Mouse (Mus musculus) left cerebral cortex, adult 11 months (tissue): Measurements from ENCODE around the gene A4gnt.
"Not testable (repeated sequence)": the region's sequence is repeated elsewhere in the genome, so short reads cannot be mapped to it uniquely, and the experiment has no call there.

Experiments used
- DNase-seq: peaks from one replicate; pipeline ENCODE4 v3.0.0; 2022; ENCODE audit warnings: low spot score

The A4gnt gene

DNA sequence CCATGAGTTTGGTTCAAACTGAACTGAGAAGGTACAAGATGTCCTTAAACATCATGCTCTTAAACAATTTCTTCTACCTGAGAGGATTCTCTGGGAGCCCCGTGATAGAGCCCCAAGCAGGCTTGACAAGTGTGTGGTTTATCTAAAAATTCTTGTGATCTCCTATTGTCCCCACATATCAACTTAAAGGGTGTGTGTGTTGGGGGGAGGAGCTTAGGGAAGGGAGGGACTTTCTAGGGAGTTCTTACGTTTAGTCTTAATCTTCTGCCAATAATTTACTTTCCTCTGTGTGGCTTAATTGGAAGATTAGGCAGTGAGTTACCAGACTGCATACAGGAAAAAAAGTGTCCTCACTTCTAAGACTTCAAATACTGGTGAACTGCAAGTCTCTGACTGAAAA is at the start of gene A4gnt:
TSS of gene A4gnt (plus strand) at position 301 of the 400 bp plus-strand sequence.
- no peak for DNase-seq

DNA sequence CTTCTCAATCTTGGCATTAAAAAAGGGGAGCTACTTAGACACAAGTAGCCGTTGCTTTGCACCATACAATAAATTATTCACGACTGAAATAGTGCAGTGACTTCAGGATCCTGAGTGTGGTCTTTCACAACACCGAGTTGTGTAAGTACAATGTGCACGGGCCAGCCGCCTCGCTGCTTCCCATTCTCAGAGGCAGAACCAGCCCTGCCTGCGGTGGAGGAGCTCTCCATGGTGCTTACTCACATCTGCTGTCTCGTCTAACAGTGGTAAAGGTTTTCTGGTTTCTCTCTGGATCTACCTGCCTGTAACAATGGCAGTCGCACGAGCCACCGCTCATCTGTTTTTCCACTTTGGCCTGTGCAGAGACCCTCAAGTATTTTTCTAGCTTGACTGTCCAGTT is 48.6 kb upstream of the A4gnt start:
- DNase-seq = no peak

DNA sequence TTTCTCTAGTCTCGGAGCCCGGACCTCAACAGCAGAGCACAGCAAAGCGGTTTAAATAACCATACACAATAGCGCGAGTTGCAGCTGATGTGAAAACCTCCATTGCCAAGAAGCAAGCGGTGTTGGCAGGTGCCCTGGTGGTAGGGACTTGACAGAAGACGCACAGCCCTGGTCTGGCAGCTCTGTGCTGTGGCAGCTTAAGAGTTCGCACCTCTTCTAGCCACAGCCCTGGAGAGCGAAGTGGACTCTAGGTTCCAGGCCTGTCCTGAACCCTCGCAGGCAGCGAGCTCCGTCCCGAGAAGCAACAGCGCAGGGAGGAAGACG is 44.3 kb upstream of the A4gnt start:
- no peak for DNase-seq

DNA sequence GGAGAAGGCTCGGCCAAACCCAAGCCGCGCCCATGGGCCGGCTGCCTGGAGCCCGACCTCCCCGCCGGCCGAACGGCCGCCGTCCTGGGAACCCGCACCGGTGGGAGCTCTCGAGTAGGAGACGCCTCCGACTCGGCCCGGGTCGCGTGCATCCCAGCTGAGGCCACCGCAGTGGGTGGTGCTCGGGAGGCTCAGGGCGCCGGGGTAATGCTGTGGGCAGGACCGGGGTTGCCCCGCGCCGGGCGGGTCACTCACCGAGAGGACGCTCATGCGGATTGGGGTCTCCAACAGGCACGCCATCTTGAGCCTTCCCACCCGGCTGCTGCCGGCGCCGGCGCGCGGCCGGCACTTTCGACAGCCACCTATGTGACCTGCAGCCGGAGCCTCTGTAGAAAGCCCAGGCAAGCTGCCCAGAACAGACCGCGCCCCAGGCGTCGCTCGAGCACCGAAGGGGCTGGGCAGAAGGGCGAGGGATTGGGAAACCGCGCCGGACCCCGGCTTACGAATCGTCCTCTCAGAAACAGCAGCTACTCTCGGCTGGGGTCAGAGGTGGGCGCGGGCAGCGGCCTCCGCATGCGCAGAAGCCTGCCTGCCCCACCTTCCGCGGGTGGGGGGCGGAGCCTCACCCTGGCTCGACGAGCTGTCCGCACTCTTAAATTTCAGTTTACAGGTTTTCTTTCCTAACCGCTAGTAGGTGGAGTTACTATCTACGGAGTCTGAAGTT is 43.8 kb upstream of the A4gnt start, which contains the start of gene Armc8:
TSS of gene Armc8 (minus strand) at position 553 of the 724 bp plus-strand sequence.
- peak; percentile 88 for DNase-seq

DNA sequence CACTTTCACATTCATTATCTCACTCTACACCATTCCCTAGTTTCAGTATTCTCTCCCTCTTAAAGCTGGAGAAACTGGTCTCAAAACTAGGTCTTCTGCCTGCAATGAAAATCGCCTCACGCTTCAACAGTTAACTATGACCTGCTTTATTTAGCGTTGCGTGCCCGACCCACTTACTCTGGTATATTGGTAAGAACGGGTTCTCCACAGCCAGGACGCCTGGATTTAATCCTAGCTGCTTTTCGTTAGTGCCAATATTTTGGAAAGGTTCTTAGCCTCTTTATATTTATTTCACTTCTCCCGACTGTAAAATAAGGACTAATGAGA is 43.3 kb upstream of the A4gnt start:
- DNase-seq = no peak

DNA sequence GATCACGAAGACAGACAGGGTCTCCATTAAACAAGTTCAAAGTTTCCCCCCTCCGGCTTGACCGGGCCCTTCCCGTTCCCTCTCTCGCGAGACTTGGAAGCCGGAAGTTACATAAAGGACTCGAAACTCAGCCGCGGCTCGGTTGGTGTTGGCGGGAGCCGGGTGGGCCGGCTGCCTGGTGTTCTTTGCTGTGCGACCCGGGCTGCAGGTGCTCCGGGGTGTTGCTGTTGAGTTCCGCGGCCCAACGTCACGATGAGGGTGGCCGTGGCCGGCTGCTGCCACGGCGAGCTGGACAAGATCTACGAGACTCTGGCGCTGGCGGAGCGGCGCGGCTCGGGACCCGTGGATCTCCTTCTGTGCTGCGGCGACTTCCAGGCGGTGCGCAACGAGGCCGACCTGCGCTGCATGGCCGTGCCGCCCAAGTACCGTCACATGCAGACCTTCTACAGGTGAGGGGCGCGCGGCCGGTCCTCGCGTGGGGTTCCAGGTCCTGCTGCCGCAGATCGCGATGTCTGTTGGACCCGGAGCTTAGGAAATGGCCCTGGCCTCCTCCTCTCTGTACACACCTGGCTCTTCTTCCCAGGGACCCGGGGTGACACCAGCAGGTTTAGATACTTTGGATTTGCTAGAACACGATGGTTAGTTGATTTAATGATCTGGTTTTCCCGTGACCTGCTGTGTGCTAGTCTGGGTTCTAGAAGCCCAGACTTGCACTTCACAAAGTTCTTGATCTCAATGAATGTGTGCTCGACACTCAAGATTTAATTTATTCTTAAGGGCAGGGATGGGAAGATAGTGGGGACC is 36.4 kb upstream of the A4gnt start, which contains the start of gene Dbr1:
TSS of gene Dbr1 (plus strand) at position 123 of the 804 bp plus-strand sequence.
- peak; percentile 89 for DNase-seq

DNA sequence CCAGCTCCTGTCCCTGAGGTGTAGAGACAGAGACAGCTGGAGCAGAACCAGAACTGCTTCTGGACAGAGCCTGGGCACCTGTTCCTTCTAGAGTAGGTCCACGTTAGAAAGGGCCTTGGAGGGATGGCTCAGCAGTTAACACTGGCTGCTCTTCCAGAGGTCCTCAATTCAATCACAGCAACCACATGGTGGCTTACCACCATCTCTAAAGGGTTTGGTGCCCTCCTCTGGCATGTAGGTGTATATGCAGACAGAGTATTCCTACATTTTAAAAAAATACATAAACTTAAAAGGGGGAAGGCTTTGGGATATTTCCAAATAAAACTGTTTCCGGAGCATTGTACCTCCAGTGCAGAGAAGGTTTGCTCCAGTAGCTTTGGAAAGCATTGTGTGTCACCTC is 31.6 kb upstream of the A4gnt start:
- no peak for DNase-seq

DNA sequence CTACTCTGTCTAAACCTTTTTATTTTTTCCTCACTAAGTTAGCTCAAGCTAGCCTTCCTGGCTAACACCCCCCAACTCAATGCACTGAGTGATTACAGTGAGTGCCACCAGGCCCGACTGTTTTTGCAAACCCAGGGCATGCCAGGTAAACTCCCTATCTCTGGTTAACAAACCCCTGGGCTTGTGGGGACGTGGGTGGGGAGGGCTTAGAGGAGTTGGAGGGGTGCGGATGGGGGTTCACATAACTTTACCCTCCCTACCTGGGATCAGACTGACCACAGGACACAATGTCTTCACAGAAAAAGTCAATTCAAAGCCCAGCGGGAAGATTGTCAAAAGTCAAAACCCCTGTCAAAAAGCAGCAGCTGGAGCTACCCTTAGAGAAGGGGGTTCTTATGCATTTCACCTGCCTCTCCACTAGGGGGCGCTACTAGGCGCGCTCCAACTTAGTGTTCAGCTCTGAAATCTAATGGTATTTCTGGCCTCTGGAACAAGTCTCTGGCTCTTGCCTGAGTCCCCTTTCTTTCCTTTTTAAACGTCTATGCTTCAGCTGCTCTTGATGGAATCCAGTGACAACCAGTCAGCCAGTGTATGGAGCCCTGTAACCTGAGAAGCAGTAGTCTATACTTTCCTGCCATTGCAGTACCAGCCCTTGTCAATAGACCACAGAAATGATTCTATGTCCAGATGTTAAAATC is 24.6 kb upstream of the A4gnt start:
- no peak for DNase-seq

DNA sequence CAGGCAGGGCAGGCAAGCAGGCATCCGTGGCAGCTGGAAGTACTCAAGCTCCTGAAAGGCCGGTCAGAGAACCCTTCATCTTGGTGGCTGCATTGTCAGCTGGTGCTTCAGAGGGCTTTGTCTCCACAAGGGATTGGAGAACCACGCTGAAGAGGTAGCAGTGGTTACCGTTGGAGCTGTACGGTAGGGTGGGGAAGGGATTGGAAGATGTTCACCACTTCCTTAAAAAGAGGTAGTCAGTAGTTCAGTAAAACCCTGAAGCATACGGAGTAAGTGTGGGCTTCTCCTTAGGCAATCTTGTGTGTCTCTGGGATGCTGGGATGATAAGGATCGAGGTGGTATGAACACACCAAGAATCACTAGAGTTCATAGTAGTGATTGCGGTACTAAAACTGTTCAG is 21.2 kb upstream of the A4gnt start:
- DNase-seq = no peak

DNA sequence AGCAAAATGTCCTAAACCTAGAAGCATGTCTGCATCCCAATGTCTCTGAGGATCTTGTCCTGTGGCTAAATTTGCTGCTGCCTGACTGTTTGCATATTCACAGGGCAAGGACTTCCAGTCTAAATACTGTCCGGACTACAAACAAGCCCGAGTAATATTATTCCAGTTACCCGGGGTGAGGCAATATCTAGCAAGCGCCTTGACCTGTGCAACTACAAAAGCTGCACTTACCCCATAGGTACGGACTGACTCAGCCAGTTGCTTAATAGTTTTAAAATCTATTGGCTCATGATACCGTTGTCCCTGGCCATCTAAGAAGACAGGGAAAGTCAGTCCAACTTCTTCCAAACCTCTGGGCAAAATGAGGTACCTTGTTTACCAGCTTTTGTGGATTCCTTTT is 13.2 kb upstream of the A4gnt start:
- DNase-seq = not testable (repeated sequence)

DNA sequence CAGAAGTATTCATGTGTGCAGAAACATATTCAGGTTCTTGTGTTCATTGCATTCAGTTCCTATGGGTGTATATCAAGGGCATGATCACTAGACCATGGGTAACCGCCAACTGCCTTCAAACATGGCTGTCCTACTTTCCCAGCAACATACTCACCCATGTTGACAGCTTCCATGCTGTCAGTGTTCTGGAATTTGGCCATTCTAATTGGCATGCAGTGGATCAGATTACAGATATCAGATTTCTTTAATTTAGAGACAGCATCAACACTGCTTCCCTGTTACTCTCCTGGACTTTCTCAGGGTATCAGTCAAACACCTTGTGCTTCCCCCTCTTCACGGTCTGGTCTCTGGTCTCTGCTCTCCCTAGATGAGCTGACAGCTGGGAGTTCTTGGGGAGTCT is 8.7 kb upstream of the A4gnt start:
- no peak for DNase-seq

DNA sequence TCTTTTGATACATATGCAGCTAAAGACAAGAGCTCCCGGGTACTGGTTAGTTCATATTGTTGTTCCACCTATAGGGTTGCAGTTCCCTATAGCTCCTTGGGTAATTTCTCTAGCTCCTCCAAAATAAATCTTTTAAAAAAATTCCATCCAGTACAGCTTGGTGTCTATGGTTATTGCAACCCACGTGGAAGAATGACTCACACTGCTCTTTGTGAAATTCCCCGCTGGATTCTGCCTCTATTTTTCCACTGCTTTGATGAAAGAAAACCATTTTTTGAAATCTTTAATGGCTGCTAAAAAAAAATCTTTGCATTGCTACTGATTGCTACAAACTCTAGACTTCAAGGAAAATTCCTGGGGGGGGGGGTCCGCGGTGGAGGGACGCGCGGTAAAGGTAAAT is 7.4 kb downstream of the A4gnt start:
- no peak for DNase-seq

DNA sequence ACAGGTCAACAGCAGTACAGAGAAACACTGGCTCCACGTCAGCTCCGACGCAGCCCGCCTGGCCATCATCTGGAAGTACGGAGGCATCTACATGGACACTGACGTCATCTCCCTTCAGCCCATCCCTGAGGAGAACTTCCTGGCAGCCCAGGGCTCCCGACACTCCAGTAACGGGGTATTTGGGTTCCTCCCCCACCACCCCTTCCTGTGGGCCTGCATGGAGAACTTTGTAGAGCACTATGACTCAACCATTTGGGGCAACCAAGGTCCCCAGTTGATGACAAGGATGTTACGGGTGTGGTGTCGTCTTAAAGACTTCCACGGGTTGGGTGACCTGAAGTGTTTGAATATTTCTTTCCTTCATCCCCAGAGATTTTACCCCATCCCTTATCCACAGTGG is 7.9 kb downstream of the A4gnt start:
- no peak for DNase-seq

DNA sequence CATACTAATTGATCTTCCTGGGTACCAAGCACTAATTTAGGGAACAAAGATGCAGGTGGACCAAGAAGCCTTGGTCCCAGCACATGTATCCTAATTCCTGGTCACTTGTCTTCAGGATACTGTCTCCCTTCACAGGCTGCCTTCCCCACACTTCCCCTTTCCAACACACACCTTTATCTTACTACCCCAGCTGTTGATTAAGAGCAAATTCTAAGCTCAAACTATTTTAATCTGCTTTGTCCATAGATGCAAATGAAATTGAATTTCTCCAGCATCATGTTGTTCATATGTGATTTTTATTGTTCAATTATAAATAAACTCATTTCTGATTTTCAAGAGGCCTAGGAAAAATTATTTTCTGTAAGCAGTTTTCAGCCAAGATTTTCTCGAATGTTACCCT is 9.7 kb downstream of the A4gnt start:
- no peak for DNase-seq

DNA sequence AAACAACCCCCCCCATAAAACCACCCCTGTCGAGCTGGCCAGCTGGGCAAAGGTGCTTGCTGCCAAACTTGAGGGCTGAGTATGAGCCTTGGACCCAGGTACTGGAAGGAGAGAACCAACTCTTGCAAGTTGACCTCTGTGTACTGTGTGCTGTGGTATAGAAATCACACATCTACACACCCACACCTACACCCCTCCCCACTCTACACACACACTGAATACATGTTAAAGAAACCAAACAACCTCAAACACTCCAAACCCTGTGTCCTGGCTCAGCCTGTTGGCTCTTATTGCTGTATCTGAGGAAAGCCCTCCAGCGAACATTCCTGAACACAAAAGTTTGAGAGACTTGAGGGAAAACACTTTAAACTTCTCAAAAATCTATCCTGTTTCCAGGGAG is 10.7 kb downstream of the A4gnt start:
- DNase-seq = no peak

DNA sequence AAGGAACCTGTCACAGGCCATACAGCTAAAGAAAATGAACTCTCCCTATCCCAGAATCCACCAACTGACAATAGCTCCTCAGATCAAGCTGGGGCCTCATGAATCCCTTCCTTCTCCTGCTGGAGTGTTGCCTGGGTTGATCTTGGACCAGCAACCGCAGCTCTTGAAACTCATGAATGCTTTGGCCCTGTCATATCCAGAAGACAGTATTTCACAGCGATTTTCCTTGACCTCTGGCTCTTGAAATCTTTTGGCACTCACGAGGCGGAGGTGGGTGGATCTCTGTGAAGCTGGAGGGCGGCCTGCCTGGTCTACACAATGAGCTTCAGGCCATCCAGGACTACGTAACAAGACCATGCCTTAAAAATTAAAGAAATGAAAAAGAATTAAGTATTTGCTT is 11.8 kb downstream of the A4gnt start:
- DNase-seq = no peak

DNA sequence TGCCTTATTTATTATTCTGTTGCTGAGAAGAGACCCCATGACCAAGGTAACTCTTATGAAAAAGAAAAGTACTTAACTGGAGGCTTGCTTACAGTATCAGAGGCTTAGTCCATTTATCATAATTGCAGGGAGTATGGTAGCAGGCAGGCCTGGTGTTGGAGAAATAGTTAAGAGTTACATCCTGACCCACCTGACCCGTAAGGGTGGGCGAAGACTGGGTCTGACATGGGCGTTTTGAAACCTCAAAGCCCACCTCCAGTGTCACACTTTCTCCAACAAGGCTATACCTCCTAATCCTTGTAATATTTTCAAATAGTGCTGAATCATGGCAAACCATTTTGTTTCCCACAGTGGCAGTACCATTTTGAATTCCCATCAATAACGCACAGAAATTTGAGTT is 16.3 kb downstream of the A4gnt start:
- no peak for DNase-seq

DNA sequence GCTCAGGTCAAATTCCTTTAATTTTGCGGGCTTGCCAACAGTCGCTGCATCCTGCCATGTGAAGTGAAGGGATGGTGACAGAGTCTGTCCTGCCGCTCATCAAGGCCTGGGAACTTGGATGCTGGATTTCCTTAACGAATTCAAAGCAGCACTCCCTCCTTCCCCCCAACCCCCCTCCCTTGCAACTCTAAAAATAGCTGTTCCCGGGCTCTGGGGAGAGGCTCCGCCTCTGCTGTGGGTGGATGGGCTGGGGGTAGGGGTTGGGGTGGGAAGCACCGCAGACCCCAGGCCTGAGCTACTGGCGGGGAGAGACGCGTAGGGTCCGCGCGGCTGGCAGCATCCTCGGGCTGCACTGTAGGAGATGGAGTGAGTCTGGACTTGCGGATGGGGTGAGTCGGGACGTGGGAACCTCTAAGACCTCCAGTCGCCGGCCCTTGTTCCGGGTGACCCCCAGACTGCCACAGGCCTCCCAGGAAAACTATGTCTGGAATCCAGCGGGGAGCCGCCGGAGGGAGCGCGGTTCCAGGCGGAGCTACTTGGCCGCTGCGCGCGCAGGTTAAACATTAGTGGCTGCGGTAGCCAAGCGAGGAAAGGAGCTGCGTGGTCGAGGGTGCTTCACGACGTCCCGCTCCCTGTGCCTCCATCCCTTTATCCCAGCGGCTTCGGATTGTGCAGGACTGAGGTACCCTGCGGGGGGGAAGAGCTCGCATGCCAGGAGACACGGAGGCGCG is 17.1 kb downstream of the A4gnt start, which contains the start of gene Dzip1l:
TSS of gene Dzip1l (plus strand) at position 216 of the 731 bp plus-strand sequence.
- DNase-seq = peak; percentile 49

DNA sequence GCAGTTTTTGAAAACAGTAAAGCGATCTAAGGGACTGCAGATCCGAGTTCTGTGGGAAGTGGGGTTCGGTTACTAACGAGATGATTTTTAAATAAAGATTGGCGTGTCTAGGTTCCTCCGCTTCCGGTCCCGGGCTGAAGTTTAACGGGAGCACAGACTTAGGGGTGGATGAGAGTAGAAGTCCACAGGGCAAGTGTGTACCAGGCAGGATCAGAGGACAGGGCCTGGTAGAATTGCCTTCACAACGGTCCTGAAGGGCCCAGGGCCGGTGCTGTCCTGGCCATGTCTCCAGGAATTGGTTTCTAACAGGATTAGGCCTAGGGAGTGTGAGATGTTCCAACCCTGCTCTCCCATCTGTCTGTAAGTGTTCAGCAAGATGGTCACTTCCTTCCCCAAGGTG is 17.8 kb downstream of the A4gnt start:
- no peak for DNase-seq

DNA sequence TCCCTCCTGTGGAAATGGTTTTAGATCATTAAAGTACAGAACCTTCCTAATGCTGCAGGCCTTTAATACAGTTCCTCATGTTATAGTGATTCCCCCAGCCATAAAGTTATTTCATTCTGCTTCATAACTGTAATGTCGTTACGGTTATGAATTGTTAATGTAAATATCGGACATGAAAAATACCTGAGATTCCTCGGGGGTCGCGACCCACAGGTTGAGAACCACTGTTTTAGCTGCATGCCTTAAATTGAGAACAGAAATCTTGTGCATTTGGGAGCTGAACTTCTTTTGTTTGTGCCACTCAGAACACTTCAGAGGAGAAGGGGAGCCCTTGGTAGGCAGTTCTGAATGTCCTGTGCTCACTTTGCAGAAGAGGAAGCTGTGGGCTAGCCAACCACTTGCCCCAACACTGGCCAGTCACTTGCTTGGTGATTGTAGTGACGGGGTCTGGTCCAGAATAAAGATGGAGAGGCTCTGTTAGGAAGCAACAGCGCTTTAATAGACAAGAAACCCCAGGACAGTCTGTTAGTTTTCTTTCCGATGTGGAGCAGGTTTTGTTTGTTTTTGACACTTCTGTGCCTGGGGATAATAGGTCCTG is 18.3 kb downstream of the A4gnt start:
- DNase-seq = no peak

DNA sequence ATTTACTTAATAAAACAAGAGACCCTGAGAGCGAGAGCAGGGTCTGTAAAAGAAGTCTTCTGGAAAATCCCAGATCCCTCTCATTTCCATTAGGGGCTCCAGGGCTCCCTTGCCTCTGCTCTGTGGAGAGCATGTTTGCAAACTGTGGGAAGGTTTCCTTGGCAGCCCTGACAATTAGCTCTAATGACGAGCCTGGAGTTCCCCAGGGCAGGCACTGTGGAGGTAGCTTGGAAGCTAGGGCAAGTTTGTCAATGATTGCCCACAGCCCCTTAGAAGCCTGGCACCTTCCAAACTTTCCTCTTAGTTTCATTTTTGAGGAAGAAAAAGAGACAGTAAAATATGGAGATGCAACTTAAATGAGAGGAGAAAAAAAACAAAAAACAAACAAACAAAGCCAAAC is 19.5 kb downstream of the A4gnt start:
- DNase-seq = no peak

DNA sequence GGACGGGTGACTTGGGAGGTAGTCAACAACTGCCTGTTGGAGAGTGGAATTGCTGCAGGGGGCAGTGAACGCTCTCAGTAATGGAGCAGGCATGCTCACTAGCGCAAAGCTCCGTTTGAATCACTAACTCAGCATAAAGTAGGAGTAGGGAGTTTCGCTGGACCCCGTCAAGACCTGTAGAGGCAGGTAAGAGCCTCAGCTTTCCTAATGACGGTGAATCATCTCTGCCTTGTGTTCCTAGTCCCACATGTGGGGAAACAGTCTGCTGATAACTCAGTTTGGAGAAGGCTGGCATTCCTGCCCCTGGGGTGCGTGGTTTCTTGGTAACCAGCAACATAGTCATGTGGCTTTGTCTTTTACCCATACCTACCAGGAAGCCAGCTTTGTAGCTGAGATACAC is 20.0 kb downstream of the A4gnt start:
- DNase-seq = no peak
